Mouse (Mus musculus): ENCODE results near the gene Frk.

GRCm38 (mm10) chr10:34617216-34617615 lies 134.0 kb downstream of the Frk start:
- no peak for TF ChIP-seq CTCF (IDR thresholded peaks at IDR 0.05; ENCODE audit: low read depth, low read length)
- no peak for TF ChIP-seq GATA1 (IDR thresholded peaks at IDR 0.05; ENCODE audit: borderline replicate concordance, low read length)
- no peak for TF ChIP-seq TAL1 (conservative IDR thresholded peaks at IDR 0.05; ENCODE audit: low read depth, low read length)
- no peak for TF ChIP-seq POLR2AphosphoS5 (IDR thresholded peaks at IDR 0.05; ENCODE audit: insufficient replicate concordance, low read depth, low read length)

Measured in G1E (cell line).